Mouse (Mus musculus): Measurements from ENCODE around the gene Ppp2r5a. TPM values are rescaled to one million over a fixed set of nuclear protein-coding genes. Genes with fewer than 3 reads are reported as not detected.
A peak's percentile ranks its signal among the peaks of the same experiment; 100 is the strongest.

The Ppp2r5a gene
- polyA plus RNA-seq, 1 experiment from 2014 or later = 11.8 TPM

GRCm38 (mm10) chr1:191364477-191364876, 38.6 kb downstream of the Ppp2r5a start:
- no peak overlapping the region for H3K4me2 ChIP-seq (replicated peaks)
- no peak overlapping the region for H3K9ac ChIP-seq
- H3K27ac ChIP-seq = no peak overlapping the region
- 75% methylated on average over 4 of the region's 4 CpGs for WGBS
- no peaks in the 10 kb centered on the region for H3K9me3 ChIP-seq
- peaks cover 3% of the 10 kb centered on the region for H3K4me1 ChIP-seq
- ATAC-seq (ENCODE audit: low FRiP score, low read depth) = no peak
- H3K4me3 ChIP-seq = no peak overlapping the region
- H3K36me3 ChIP-seq = peaks cover 23% of the 10 kb centered on the region
- H3K27me3 ChIP-seq = no peaks in the 10 kb centered on the region

- Histone ChIP-seq H3K9ac (no peak overlapping the region), H3K9me3 (no peaks in the 10 kb centered on the region), H3K27me3 (no peaks in the 10 kb centered on the region), H3K4me1 (peaks cover 7% of the 10 kb centered on the region), H3K4me2 (replicated peaks) (no peak overlapping the region), H3K27ac (no peak overlapping the region), H3K36me3 (peaks cover 25% of the 10 kb centered on the region), H3K4me3 (no peak overlapping the region)
- no peak for ATAC-seq (ENCODE audit: low FRiP score, low read depth)
- WGBS = 86% methylated on average over 6 of the region's 6 CpGs
These were observed 40.7 kb downstream of the Ppp2r5a start for GRCm38 (mm10) chr1:191362412-191362811.

GRCm38 (mm10) chr1:191359478-191359877, 43.6 kb downstream of the Ppp2r5a start:
- ATAC-seq (ENCODE audit: low FRiP score, low read depth) = no peak
- no peak overlapping the region for H3K27ac ChIP-seq
- H3K4me3 ChIP-seq = no peak overlapping the region
- H3K9me3 ChIP-seq = no peaks in the 10 kb centered on the region
- H3K27me3 ChIP-seq = no peaks in the 10 kb centered on the region
- 0 out of 2 replicates have a peak, but pooled peaks cover 10% of the 10 kb centered on the region for H3K4me1 ChIP-seq
- WGBS = 88% methylated on average over 7 of the region's 7 CpGs
- H3K4me2 ChIP-seq (replicated peaks) = no peak overlapping the region
- H3K9ac ChIP-seq = no peak overlapping the region
- peaks cover 36% of the 10 kb centered on the region for H3K36me3 ChIP-seq

GRCm38 (mm10) chr1:191356936-191357335, 46.1 kb downstream of the Ppp2r5a start:
- Histone ChIP-seq H3K4me1 (peaks cover 20% of the 10 kb centered on the region; the same call in 1 of the 2 replicates), H3K4me2 (replicated peaks) (no peak overlapping the region), H3K9ac (no peak overlapping the region), H3K36me3 (peaks cover 50% of the 10 kb centered on the region), H3K27ac (no peak overlapping the region), H3K27me3 (no peaks in the 10 kb centered on the region), H3K4me3 (no peak overlapping the region), H3K9me3 (no peaks in the 10 kb centered on the region)
- ATAC-seq (ENCODE audit: low FRiP score, low read depth) = no peak
- WGBS = 67% methylated on average over 1 of the region's 1 CpGs

GRCm38 (mm10) chr1:191353836-191354235, 49.2 kb downstream of the Ppp2r5a start:
- peaks cover 20% of the 10 kb centered on the region; the same call in 1 of the 2 replicates for H3K4me1 ChIP-seq
- no peak overlapping the region; the same call in 1 of the 2 replicates for H3K27ac ChIP-seq
- no peaks in the 10 kb centered on the region for H3K27me3 ChIP-seq
- WGBS = 49% methylated on average over 4 of the region's 4 CpGs
- peaks cover 61% of the 10 kb centered on the region for H3K36me3 ChIP-seq
- no peaks in the 10 kb centered on the region for H3K9me3 ChIP-seq
- no peak overlapping the region for H3K9ac ChIP-seq
- no peak overlapping the region for H3K4me3 ChIP-seq
- H3K4me2 ChIP-seq (replicated peaks) = no peak overlapping the region
- no peak for ATAC-seq (ENCODE audit: low FRiP score, low read depth)

DNA sequence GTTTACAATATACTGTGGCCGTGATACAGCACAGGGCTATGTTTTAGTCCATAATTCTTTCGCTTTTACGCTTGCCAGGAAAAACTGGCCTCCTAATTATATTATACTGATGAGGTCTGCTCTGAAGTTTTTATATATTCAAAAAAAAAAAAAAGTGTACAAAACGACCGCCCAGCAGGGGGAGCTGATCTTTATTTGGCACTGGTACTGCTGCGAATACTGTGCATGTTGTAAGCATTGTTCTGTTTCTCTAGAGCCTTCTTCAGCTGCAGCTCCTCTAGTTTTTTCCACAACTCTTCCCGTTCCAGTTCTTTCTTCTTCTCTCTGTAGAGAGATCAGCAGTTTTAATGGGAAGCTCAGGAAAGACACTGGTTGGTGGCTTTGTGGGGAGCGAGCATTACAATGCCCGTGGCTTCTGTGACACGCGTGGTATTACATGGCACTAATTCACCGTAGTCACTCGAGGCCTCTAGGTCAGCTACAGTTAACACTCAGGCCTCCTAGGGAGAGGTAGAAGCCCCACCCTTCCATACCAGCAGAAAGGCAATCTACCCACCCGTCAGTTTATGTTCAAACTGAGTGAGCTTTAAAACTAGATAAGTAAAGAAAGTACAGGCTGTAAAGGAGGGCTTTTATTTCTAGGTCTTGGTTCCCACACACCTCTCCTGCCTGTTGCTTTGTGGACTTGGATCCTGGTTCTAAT, 50.1 kb downstream of the Ppp2r5a start:
- H3K4me1 ChIP-seq = peaks cover 20% of the 10 kb centered on the region; the same call in 1 of the 2 replicates
- no peaks in the 10 kb centered on the region for H3K27me3 ChIP-seq
- peaks cover 69% of the 10 kb centered on the region for H3K36me3 ChIP-seq
- no peak overlapping the region for H3K4me3 ChIP-seq
- WGBS = 50% methylated on average over 14 of the region's 14 CpGs
- no peaks in the 10 kb centered on the region for H3K9me3 ChIP-seq
- no peak overlapping the region for H3K4me2 ChIP-seq (replicated peaks)
- H3K9ac ChIP-seq = no peak overlapping the region
- H3K27ac ChIP-seq = peak overlapping the region; percentile 23; the same call in 1 of the 2 replicates
- 0 out of 2 replicates have a peak, but pooled peaks have one; percentile 40 for ATAC-seq (ENCODE audit: low FRiP score, low read depth)

- Histone ChIP-seq H3K27me3 (no peaks in the 10 kb centered on the region), H3K4me3 (no peak overlapping the region), H3K4me1 (peaks cover 10% of the 10 kb centered on the region; the same call in 1 of the 2 replicates), H3K4me2 (replicated peaks) (no peak overlapping the region), H3K9me3 (no peaks in the 10 kb centered on the region), H3K27ac (no peak overlapping the region), H3K9ac (no peak overlapping the region), H3K36me3 (peaks cover 82% of the 10 kb centered on the region)
- no peak for ATAC-seq (ENCODE audit: low FRiP score, low read depth)
- WGBS = 94% methylated on average over 5 of the region's 5 CpGs
These were observed 52.7 kb downstream of the Ppp2r5a start for GRCm38 (mm10) chr1:191350355-191350754.

DNA sequence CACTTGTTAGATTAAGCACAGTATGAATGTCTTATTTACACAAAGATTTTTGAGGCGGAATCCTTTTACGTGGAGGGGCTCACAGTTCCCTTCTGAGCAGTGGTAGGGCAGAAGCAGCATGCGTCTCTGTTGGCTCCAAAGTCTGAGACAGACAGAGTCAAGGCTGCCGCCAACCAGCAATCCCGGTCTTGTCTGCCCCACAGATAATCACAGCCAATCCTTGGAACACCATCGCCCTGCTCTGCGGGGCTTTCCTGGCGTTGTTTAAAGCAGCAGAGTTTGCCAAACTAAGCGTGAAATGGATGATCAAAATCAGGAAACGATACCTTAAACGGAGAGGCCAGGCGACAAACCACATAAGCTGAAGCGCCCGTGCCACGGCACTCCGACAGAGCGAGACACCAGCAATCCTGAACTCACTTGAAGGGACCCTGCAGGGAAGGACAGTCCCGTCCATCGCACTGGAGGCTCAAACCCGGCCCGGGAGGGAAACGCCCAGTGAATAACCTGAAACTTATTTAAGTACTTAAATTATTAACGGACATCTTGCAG, 53.5 kb downstream of the Ppp2r5a start:
- 85% methylated on average over 23 of the region's 23 CpGs for WGBS
- ATAC-seq (ENCODE audit: low FRiP score, low read depth) = no peak
- H3K27ac ChIP-seq = no peak overlapping the region
- H3K36me3 ChIP-seq = peaks cover 84% of the 10 kb centered on the region
- no peak overlapping the region for H3K4me3 ChIP-seq
- no peaks in the 10 kb centered on the region for H3K9me3 ChIP-seq
- no peak overlapping the region for H3K9ac ChIP-seq
- H3K4me1 ChIP-seq = peaks cover 10% of the 10 kb centered on the region; the same call in 1 of the 2 replicates
- H3K27me3 ChIP-seq = no peaks in the 10 kb centered on the region
- no peak overlapping the region for H3K4me2 ChIP-seq (replicated peaks)

GRCm38 (mm10) chr1:191348996-191349395, 54.1 kb downstream of the Ppp2r5a start:
- Histone ChIP-seq H3K36me3 (peaks cover 83% of the 10 kb centered on the region), H3K9ac (no peak overlapping the region)
- whole genome bisulfite sequencing = 57% methylated on average over 5 of the region's 5 CpGs

GRCm38 (mm10) chr1:191348592-191348991, 54.5 kb downstream of the Ppp2r5a start:
- no peak for ATAC-seq (ENCODE audit: low FRiP score, low read depth)
- 91% methylated on average over 2 of the region's 2 CpGs for WGBS
- H3K4me3 ChIP-seq = no peak overlapping the region
- no peak overlapping the region for H3K4me2 ChIP-seq (replicated peaks)
- no peaks in the 10 kb centered on the region for H3K27me3 ChIP-seq
- 0 out of 2 replicates have a peak, but pooled peaks cover 5% of the 10 kb centered on the region for H3K4me1 ChIP-seq
- H3K27ac ChIP-seq = no peak overlapping the region
- H3K36me3 ChIP-seq = peaks cover 83% of the 10 kb centered on the region
- no peaks in the 10 kb centered on the region for H3K9me3 ChIP-seq
- H3K9ac ChIP-seq = no peak overlapping the region

More at GRCm38 (mm10) chr1:191348996-191349395, 54.1 kb downstream of the Ppp2r5a start:
- Histone ChIP-seq H3K4me2 (replicated peaks) (no peak overlapping the region), H3K9me3 (no peaks in the 10 kb centered on the region), H3K27me3 (no peaks in the 10 kb centered on the region), H3K27ac (no peak overlapping the region), H3K4me1 (peaks cover 9% of the 10 kb centered on the region; the same call in 1 of the 2 replicates), H3K4me3 (no peak overlapping the region)
- no peak for ATAC-seq (ENCODE audit: low FRiP score, low read depth)

DNA sequence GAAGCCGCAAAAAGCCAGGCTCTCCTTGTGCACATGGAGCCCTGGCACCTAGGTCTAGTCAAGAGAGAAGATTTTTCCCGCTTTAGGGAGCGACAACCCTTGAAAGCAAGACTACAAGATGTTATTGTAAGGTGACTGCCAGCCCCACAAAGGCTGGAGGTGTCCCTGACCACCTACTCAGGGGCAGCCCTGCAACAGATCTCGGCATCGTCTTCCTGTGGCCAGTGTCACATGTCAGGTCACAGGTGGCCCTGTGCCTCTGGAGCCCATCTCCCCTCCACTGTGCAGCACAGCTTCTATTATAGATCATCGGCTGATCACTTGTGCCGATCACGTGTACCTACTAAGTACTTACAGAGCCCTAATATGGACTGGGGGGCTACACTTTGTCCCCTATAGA, 55.5 kb downstream of the Ppp2r5a start:
- 94% methylated on average over 8 of the region's 8 CpGs for WGBS
- H3K4me3 ChIP-seq = no peak overlapping the region
- ATAC-seq (ENCODE audit: low FRiP score, low read depth) = no peak
- H3K27ac ChIP-seq = no peak overlapping the region
- H3K9ac ChIP-seq = no peak overlapping the region
- no peaks in the 10 kb centered on the region for H3K9me3 ChIP-seq
- H3K4me2 ChIP-seq (replicated peaks) = no peak overlapping the region
- no peaks in the 10 kb centered on the region for H3K27me3 ChIP-seq
- H3K4me1 ChIP-seq = no peaks in the 10 kb centered on the region
- peaks cover 86% of the 10 kb centered on the region for H3K36me3 ChIP-seq

- 0 out of 2 replicates have a peak, but pooled peaks cover 3% of the 10 kb centered on the region for H3K9me3 ChIP-seq
- 83% methylated on average over 4 of the region's 4 CpGs for WGBS
- no peak overlapping the region for H3K27ac ChIP-seq
- peaks cover 85% of the 10 kb centered on the region for H3K36me3 ChIP-seq
- H3K4me2 ChIP-seq (replicated peaks) = no peak overlapping the region
- no peaks in the 10 kb centered on the region for H3K4me1 ChIP-seq
- H3K9ac ChIP-seq = no peak overlapping the region
- no peak overlapping the region for H3K4me3 ChIP-seq
- H3K27me3 ChIP-seq = no peaks in the 10 kb centered on the region
- no peak for ATAC-seq (ENCODE audit: low FRiP score, low read depth)
These were observed 62.5 kb downstream of the Ppp2r5a start for GRCm38 (mm10) chr1:191340530-191340929.

Data from limb, embryonic 13.5 days (tissue).